Mouse (Mus musculus) MEL (cell line): Measurements from ENCODE around the gene Pnpla6. TPM values are rescaled to one million over a fixed set of nuclear protein-coding genes. Genes with fewer than 3 reads are reported as not detected.

Source experiments
- DNase-seq: peaks from one replicate; pipeline ENCODE4 v3.0.0; 2011; ENCODE audit warnings: low read depth, low spot score
- H3K27ac ChIP-seq: 2 replicates; pipeline ENCODE4 v1.5.1; 2012; ENCODE audit warnings: low read depth, mild to moderate bottlenecking, control low read depth, low read length, moderate library complexity; ENCODE audit not compliant: control insufficient read depth
- H3K27me3 ChIP-seq, 2 experiments: fragments of 150-350 bp in 1 of 2; sonication (generic) in 1 of 2; 2 replicates each; pipeline ENCODE4 v1.6.1; 2012; ENCODE audit warnings: low read length in 2 of 2, mild to moderate bottlenecking in 2 of 2, improper control_type of control experiment in 1 of 2, moderate library complexity in 1 of 2; ENCODE audit not compliant: insufficient read depth in 2 of 2, control insufficient read depth in 1 of 2
- H3K36me3 ChIP-seq, 2 experiments: 2 replicates each; pipeline ENCODE4 v1.6.1; 2012 to 2014; ENCODE audit warnings: low read length in 2 of 2, improper control_type of control experiment in 1 of 2, inconsistent platforms in 1 of 2, mild to moderate bottlenecking in 1 of 2; ENCODE audit not compliant: insufficient read depth in 2 of 2, control insufficient read depth in 1 of 2
- H3K4me1 ChIP-seq, 2 experiments: fragments of 150-350 bp in 1 of 2; sonication (generic) in 1 of 2; 2 replicates each; pipeline ENCODE4 v1.6.1; 2012; ENCODE audit warnings: low read length in 2 of 2, improper control_type of control experiment in 1 of 2, mild to moderate bottlenecking in 1 of 2; ENCODE audit not compliant: insufficient read depth in 2 of 2, control insufficient read depth in 1 of 2
- H3K4me3 ChIP-seq, 2 experiments: fragments of 150-350 bp in 1 of 2; sonication (generic) in 1 of 2; 2 replicates each; pipeline ENCODE4 v1.5.1; 2012; ENCODE audit warnings: low read depth in 2 of 2, low read length in 2 of 2, mild to moderate bottlenecking in 2 of 2, moderate library complexity in 2 of 2, control low read depth in 1 of 2, improper control_type of control experiment in 1 of 2; ENCODE audit not compliant: control insufficient read depth in 1 of 2, insufficient read depth in 1 of 2
- H3K79me2 ChIP-seq: 2 replicates; pipeline ENCODE4 v1.6.1; 2012; ENCODE audit warnings: mild to moderate bottlenecking, low read length, moderate library complexity; ENCODE audit not compliant: control insufficient read depth, poor library complexity, insufficient read depth
- H3K9ac ChIP-seq: 2 replicates; pipeline ENCODE4 v1.6.1; 2012; ENCODE audit warnings: low read depth, mild to moderate bottlenecking, control low read depth, low read length, moderate library complexity; ENCODE audit not compliant: control insufficient read depth, poor library complexity, severe bottlenecking
- H3K9me3 ChIP-seq: fragments of 150-350 bp; sonication (generic); replicated peaks from 2 replicates; pipeline ENCODE4 v1.6.1; 2012; ENCODE audit warnings: mild to moderate bottlenecking, low read length, improper control_type of control experiment, moderate library complexity; ENCODE audit not compliant: insufficient read depth
- CTCF ChIP-seq, 3 experiments: IDR thresholded peaks in 2 of 3; conservative IDR thresholded peaks in 1 of 3; 2 replicates each; pipeline ENCODE4 v1.5.1; 2011 to 2012; ENCODE audit warnings: low read length in 3 of 3, low read depth in 2 of 3, mild to moderate bottlenecking in 2 of 3, improper control_type of control experiment in 1 of 3, inconsistent platforms in 1 of 3, mixed read lengths in 1 of 3, moderate library complexity in 1 of 3; ENCODE audit not compliant: control insufficient read depth in 1 of 3, insufficient read depth in 1 of 3, poor library complexity in 1 of 3, severe bottlenecking in 1 of 3
- MXI1 ChIP-seq: IDR thresholded peaks from 2 replicates; pipeline ENCODE4 v1.6.1; 2011; ENCODE audit warnings: mild to moderate bottlenecking, low read depth, low read length, improper control_type of control experiment
- TAL1 ChIP-seq: IDR thresholded peaks from 2 replicates; pipeline ENCODE4 v1.6.1; 2012; ENCODE audit warnings: mild to moderate bottlenecking, inconsistent platforms, low read length, moderate library complexity, mixed read lengths
- polyA plus RNA-seq, 2 experiments: library from polyadenylated mRNA; stranded (reverse) in 1 of 2; unstranded in 1 of 2; fragments of >175 nt in 1 of 2; fragments of >200 nt in 1 of 2; gene quantifications; 2 replicates each; pipeline versions ENCODE4 v1.2.1 to v1.2.4; 2012; ENCODE audit warnings: low replicate concordance in 2 of 2, low read depth in 1 of 2; ENCODE audit not compliant: insufficient read length in 2 of 2, insufficient read depth in 1 of 2, missing spikeins in 1 of 2
- total RNA-seq: library from RNA; depleted of rRNA; stranded (reverse); fragments of 300-350 nt; gene quantifications from 2 replicates; pipeline ENCODE4 v1.2.3, GENCODE M21; 2012; rRNA removed

Pnpla6 gene
- total and polyA plus RNA-seq, 3 experiments, result 8.6 to 16.5 TPM; not detected in 1

DNA sequence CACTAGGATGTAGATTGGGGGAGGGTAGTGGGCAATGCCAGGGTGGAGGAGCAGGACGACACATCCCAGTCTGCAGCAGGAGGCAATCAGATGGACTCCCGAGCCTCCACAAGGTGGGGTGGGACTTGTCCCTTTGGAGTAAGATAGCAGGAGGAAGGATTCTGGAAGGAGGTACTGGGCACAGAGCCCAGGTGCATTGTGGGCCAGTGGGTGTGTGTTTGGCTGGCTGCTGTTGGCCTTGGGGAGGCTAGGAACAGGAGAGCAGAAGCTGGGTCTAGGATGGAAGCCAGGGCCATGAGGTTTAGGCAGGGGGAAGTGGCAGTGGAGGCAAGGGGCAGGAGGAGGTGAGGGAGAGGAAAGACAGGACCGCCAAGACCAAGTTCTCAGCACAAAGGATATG, 78.3 kb downstream of the Pnpla6 start:
- Histone ChIP-seq H3K79me2 (no peaks in the 10 kb centered on the region), H3K27ac (no peak overlapping the region), H3K36me3 (no peaks in the 10 kb centered on the region), H3K4me1 (peaks cover 0 to 7% of the 10 kb centered on the region in 2 experiments; a peak in 2 of 4 replicates), H3K4me3 (no peak overlapping the region), H3K9ac (no peak overlapping the region), H3K27me3 (no peaks in the 10 kb centered on the region), H3K9me3 (no peaks in the 10 kb centered on the region)
- DNase-seq, result no peak
- TF ChIP-seq TAL1 (no peak), MXI1 (no peak), CTCF (IDR thresholded peaks at IDR 0.05 in 2 of 3, conservative IDR thresholded peaks at IDR 0.05 in 1 of 3; ENCODE audit: control insufficient read depth in 1 of 3, insufficient read depth in 1 of 3, low read depth in 2 of 3, low read length in 3 of 3, poor library complexity in 1 of 3, severe bottlenecking in 1 of 3) (no peak)

Other genes starting within 250 kb of the Pnpla6 start
- gene Insr, start 235.8 kb upstream of the Pnpla6 start, total RNA-seq, result 5.2 and 5.3 TPM in 2 replicates
- 1 to 10 TPM in 1 of 2 experiments, not detected in 1; 7.6 TPM for gene Insr, start 235.8 kb upstream of the Pnpla6 start, polyA plus RNA-seq
- 2.0 and 2.8 TPM in 2 replicates for gene A430078G23Rik, start 162.0 kb upstream of the Pnpla6 start, total RNA-seq
- 1 to 10 TPM in 1 of 2 experiments, not detected in 1; 3.8 TPM for gene A430078G23Rik, start 162.0 kb upstream of the Pnpla6 start, polyA plus RNA-seq
- gene Arhgef18, start 122.4 kb upstream of the Pnpla6 start, total RNA-seq, result 2.4 and 3.0 TPM in 2 replicates
- gene Arhgef18, start 122.4 kb upstream of the Pnpla6 start, polyA plus RNA-seq, result 1 to 10 TPM in 1 of 2 experiments, not detected in 1; 6.6 TPM
- 0.20 and 0.35 TPM in 2 replicates for gene Pex11g, start 47.7 kb upstream of the Pnpla6 start, total RNA-seq
- gene Pex11g, start 47.7 kb upstream of the Pnpla6 start, polyA plus RNA-seq, result 1 to 10 TPM in 1 of 2 experiments, not detected in 1; 1.4 TPM
- 0.12 TPM in 1 of 2 replicates, not detected in the other for gene Tex45, start 44.5 kb upstream of the Pnpla6 start, total RNA-seq
- gene Tex45, start 44.5 kb upstream of the Pnpla6 start, polyA plus RNA-seq, result under 1 TPM in 1 of 2 experiments, not detected in 1; 0.06 TPM
- gene Zfp358, start 22.2 kb upstream of the Pnpla6 start, total RNA-seq, result 5.0 and 5.2 TPM in 2 replicates
- 10 to 100 TPM in 1 of 2 experiments, not detected in 1; 12.0 TPM for gene Zfp358, start 22.2 kb upstream of the Pnpla6 start, polyA plus RNA-seq
- 15.2 and 18.0 TPM in 2 replicates for gene Mcoln1, start 14.9 kb upstream of the Pnpla6 start, total RNA-seq
- gene Mcoln1, start 14.9 kb upstream of the Pnpla6 start, polyA plus RNA-seq, result 10 to 100 TPM in 1 of 2 experiments, not detected in 1; 47.6 TPM
- gene C330021F23Rik, start 52.6 kb downstream of the Pnpla6 start, total RNA-seq, result 0.56 and 1.2 TPM in 2 replicates
- gene C330021F23Rik, start 52.6 kb downstream of the Pnpla6 start, polyA plus RNA-seq, result under 1 TPM in 1 of 2 experiments, not detected in 1; 0.53 TPM
- 0.36 and 0.62 TPM in 2 replicates for gene Camsap3, start 71.9 kb downstream of the Pnpla6 start, total RNA-seq
- 1 to 10 TPM in 1 of 2 experiments, not detected in 1; 5.1 TPM for gene Camsap3, start 71.9 kb downstream of the Pnpla6 start, polyA plus RNA-seq
- 60.6 and 68.1 TPM in 2 replicates for gene Xab2, start 105.9 kb downstream of the Pnpla6 start, total RNA-seq
- 10 to 100 TPM; 54.8 to 90.4 TPM for gene Xab2, start 105.9 kb downstream of the Pnpla6 start, polyA plus RNA-seq
- 52.8 and 58.7 TPM in 2 replicates for gene Pet100, start 106.2 kb downstream of the Pnpla6 start, total RNA-seq
- gene Pet100, start 106.2 kb downstream of the Pnpla6 start, polyA plus RNA-seq, result 10 to 100 TPM in 1 of 2 experiments, not detected in 1; 64.2 TPM
- 0.29 and 0.54 TPM in 2 replicates for gene Pcp2, start 110.2 kb downstream of the Pnpla6 start, total RNA-seq
- gene Pcp2, start 110.2 kb downstream of the Pnpla6 start, polyA plus RNA-seq, result under 1 TPM in 1 of 2 experiments, not detected in 1; 0.35 TPM
- 81.1 and 82.1 TPM in 2 replicates for gene Stxbp2, start 115.6 kb downstream of the Pnpla6 start, total RNA-seq
- gene Stxbp2, start 115.6 kb downstream of the Pnpla6 start, polyA plus RNA-seq, result 100 to 1,000 TPM; 117 to 186 TPM
- gene Retn, start 140.4 kb downstream of the Pnpla6 start, total RNA-seq, result 0.23 and 0.33 TPM in 2 replicates
- gene Retn, start 140.4 kb downstream of the Pnpla6 start, polyA plus RNA-seq, result 1 to 10 TPM in 1 of 2 experiments, not detected in 1; 1.1 TPM
- gene Mcemp1, start 150.4 kb downstream of the Pnpla6 start, total RNA-seq, result not detected in 2 replicates
- gene Mcemp1, start 150.4 kb downstream of the Pnpla6 start, polyA plus RNA-seq, result not detected
- 0.59 TPM in 1 of 2 replicates, not detected in the other for gene Fcor, start 157.0 kb downstream of the Pnpla6 start, total RNA-seq
- under 1 TPM in 1 of 2 experiments, not detected in 1; 0.84 TPM for gene Fcor, start 157.0 kb downstream of the Pnpla6 start, polyA plus RNA-seq
- gene Trappc5, start 160.9 kb downstream of the Pnpla6 start, total RNA-seq, result 41.9 and 48.6 TPM in 2 replicates
- 10 to 100 TPM in 1 of 2 experiments, not detected in 1; 43.0 TPM for gene Trappc5, start 160.9 kb downstream of the Pnpla6 start, polyA plus RNA-seq
- not detected in 2 replicates for gene Fcer2a, start 178.8 kb downstream of the Pnpla6 start, total RNA-seq
- gene Fcer2a, start 178.8 kb downstream of the Pnpla6 start, polyA plus RNA-seq, result under 1 TPM in 1 of 2 experiments, not detected in 1; 0.07 TPM
- not detected in 2 replicates for gene Clec4g, start 205.3 kb downstream of the Pnpla6 start, total RNA-seq
- not detected for gene Clec4g, start 205.3 kb downstream of the Pnpla6 start, polyA plus RNA-seq
- gene Cd209a, start 233.6 kb downstream of the Pnpla6 start, total RNA-seq, result not detected in 2 replicates
- gene Cd209a, start 233.6 kb downstream of the Pnpla6 start, polyA plus RNA-seq, result not detected